8 mouse cellular contexts compared by ENCODE assay signal in the genomic region with DNA sequence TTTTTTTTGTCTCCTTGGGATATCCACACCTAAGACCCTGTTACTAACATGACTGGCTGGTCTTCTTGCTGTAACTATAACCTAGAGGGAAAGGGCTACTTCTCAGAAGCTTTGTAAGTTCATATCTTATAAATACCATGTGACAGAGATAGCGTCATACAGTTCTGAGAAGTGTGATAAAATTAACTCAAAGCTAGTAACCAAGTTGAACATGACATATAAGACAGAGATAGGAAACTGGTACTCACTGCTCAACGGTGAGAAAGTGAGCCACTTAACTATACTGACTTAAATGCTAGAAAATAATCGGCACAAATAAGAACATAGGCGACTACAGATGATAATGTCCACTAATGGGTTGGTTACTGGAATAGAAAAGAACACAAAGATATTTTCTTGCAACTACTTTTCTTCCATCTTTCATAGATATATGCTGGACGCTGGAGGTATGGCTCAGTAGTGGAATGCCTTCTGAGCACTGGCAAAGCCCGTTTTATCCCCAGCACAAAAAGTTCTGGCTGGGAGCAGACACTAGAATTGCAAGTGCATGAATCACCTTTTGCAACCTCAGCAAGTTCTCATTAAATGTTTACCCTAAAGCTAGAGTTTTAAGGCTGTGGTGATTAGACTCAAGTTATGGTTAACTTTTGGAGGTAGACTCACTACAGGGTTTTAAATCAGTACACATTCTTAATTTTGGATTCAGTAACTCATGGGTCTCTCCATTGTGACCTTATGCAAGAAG. TPM values are rescaled to one million over a fixed set of nuclear protein-coding genes. Genes with fewer than 3 reads are reported as not detected.
A peak's percentile ranks its signal among the peaks of the same experiment; 100 is the strongest.
DNase-seq lines count a peak whose midpoint lies in the region; ATAC-seq and TF ChIP-seq lines count a peak whose summit lies in the region.
"Had no signal": no experiment of that assay in that cellular context is flagged by ENCODE, and none has a peak within 500 bp of the region (broad histone marks: within the 10 kb centered on the region; RNA-seq: fewer than 3 reads in every experiment).

No protein-coding gene starts in this region.

- 88% methylated on average over 6 of the region's 6 CpGs for WGBS in forebrain, embryonic 14.5 days
- WGBS in liver, embryonic 14.5 days (ENCODE audit: insufficient replicate concordance), result 39% methylated on average over 6 of the region's 6 CpGs

- peak overlapping the region; percentile 90; the same call in 1 of the 2 replicates for H3K9ac ChIP-seq in CH12.LX (ENCODE audit: insufficient read depth, low read depth)
- H3K9ac ChIP-seq in forebrain, embryonic 14.5 days (ENCODE audit: low read length), result no peak overlapping the region
- peak overlapping the region; percentile 80 for H3K9ac ChIP-seq in liver, embryonic 14.5 days (replicated peaks)

- DNase-seq in 3T3-L1 (ENCODE audit: low read depth, low spot score) (peak; percentile 75), CH12.LX (ENCODE audit: extremely low read depth) (no peak)
- DNase-seq in forebrain, embryonic 14.5 days (ENCODE audit: low spot score), result no peak
- DNase-seq in liver, embryonic 14.5 days (ENCODE audit: low read depth in 3 of 3, low spot score in 3 of 3), result peak; percentile 33 to 58 (median 34)
- no peak for DNase-seq in spleen, adult 18-20 months
- no peak for DNase-seq in testis, postnatal 14 days (ENCODE audit: low spot score)
- no peak for DNase-seq in right cerebral cortex, postnatal 25 days
- DNase-seq: gastrocnemius, postnatal 14 days had no signal

- H3K79me2 ChIP-seq in CH12.LX (replicated peaks; ENCODE audit: control insufficient read depth, extremely low read depth, insufficient read depth, poor library complexity, severe bottlenecking), result peaks cover 16% of the 10 kb centered on the region

- H3K36me3 ChIP-seq in CH12.LX (replicated peaks in 1 of 2; ENCODE audit: control insufficient read depth in 1 of 2, insufficient read depth in 1 of 2, low read length in 1 of 2), result peaks cover 21 to 47% of the 10 kb centered on the region in 2 experiments
- H3K36me3 ChIP-seq in forebrain, embryonic 14.5 days (ENCODE audit: control insufficient read depth, insufficient read depth, low read length), result peaks cover 39% of the 10 kb centered on the region
- peaks cover 16% of the 10 kb centered on the region for H3K36me3 ChIP-seq in liver, embryonic 14.5 days (replicated peaks; ENCODE audit: control insufficient read depth, insufficient read depth, low read depth)

- TF ChIP-seq RAD21 in CH12.LX (IDR thresholded peaks at IDR 0.05; ENCODE audit: low read depth, low read length), result no peak

- peak overlapping the region; percentile 91 for H3K4me2 ChIP-seq in CH12.LX (ENCODE audit: insufficient read depth, low read depth, poor library complexity, severe bottlenecking)
- peak overlapping the region; percentile 73 for H3K4me2 ChIP-seq in forebrain, embryonic 14.5 days (ENCODE audit: low read length)
- peak overlapping the region; percentile 86 for H3K4me2 ChIP-seq in liver, embryonic 14.5 days (ENCODE audit: low read depth)

- no peak for TF ChIP-seq CTCF in CH12.LX (conservative IDR thresholded peaks at IDR 0.05 in 1 of 2, IDR thresholded peaks at IDR 0.05 in 1 of 2; ENCODE audit: low read depth in 2 of 2, low read length in 2 of 2)
- TF ChIP-seq CTCF in liver, embryonic 14.5 days (IDR thresholded peaks at IDR 0.05; ENCODE audit: low read depth), result no peak

- peak overlapping the region in 2 of 3 experiments; percentile 81 to 93 for H3K4me3 ChIP-seq in CH12.LX (replicated peaks in 1 of 3; ENCODE audit: low read depth in 2 of 3, low read length in 2 of 3, poor library complexity in 1 of 3)
- H3K4me3 ChIP-seq in forebrain, embryonic 14.5 days (ENCODE audit: low read depth, low read length), result no peak overlapping the region
- H3K4me3 ChIP-seq in liver, embryonic 14.5 days (ENCODE audit: insufficient read depth in 1 of 2, low read depth in 2 of 2, low read length in 2 of 2), result peak overlapping the region; percentile 85 to 88

- no peaks in the 10 kb centered on the region for H3K27me3 ChIP-seq in CH12.LX (replicated peaks)
- H3K27me3 ChIP-seq in forebrain, embryonic 14.5 days (replicated peaks; ENCODE audit: control insufficient read depth, insufficient read depth, low read length), result no peaks in the 10 kb centered on the region
- no peaks in the 10 kb centered on the region for H3K27me3 ChIP-seq in liver, embryonic 14.5 days (ENCODE audit: control insufficient read depth, insufficient read depth, low read length)

- in situ Hi-C loops in CH12.LX (cut with MboI; ENCODE audit: low pct_ligation_motif_present, low pct_unique_long_range_greater_than_20kb, low sequenced_read_pairs), result no loop called here

- ATAC-seq in forebrain, embryonic 14.5 days, result no peak
- ATAC-seq in liver, embryonic 14.5 days (ENCODE audit: insufficient read depth), result peak; percentile 33; the same call in 1 of the 2 replicates

- no peaks in the 10 kb centered on the region for H3K9me3 ChIP-seq in CH12.LX (replicated peaks; ENCODE audit: low read length)
- H3K9me3 ChIP-seq in forebrain, embryonic 14.5 days (replicated peaks; ENCODE audit: control insufficient read depth, low read length), result no peaks in the 10 kb centered on the region
- no peaks in the 10 kb centered on the region for H3K9me3 ChIP-seq in liver, embryonic 14.5 days (ENCODE audit: control insufficient read depth, low read length)

- no peak for TF ChIP-seq POLR2A in CH12.LX (IDR thresholded peaks at IDR 0.05; ENCODE audit: low read depth, low read length)

- dilution Hi-C loops in CH12.LX (cut with MboI; ENCODE audit: extremely low pct_ligation_motif_present, extremely low pct_unique_long_range_greater_than_20kb, low sequenced_read_pairs), result no loop called here

- TF ChIP-seq EP300 in CH12.LX (IDR thresholded peaks at IDR 0.05; ENCODE audit: low read length), result no peak
- no peak for TF ChIP-seq EP300 in liver, embryonic 14.5 days (IDR thresholded peaks at IDR 0.05; ENCODE audit: low read depth)

- H3K27ac ChIP-seq in CH12.LX (ENCODE audit: insufficient read depth, low read depth), result no peak overlapping the region
- no peak overlapping the region for H3K27ac ChIP-seq in forebrain, embryonic 14.5 days (ENCODE audit: low read depth, low read length)
- peak overlapping the region; percentile 57; the same call in 1 of the 2 replicates for H3K27ac ChIP-seq in liver, embryonic 14.5 days

- peaks cover 3 to 25% of the 10 kb centered on the region in 2 experiments for H3K4me1 ChIP-seq in CH12.LX (ENCODE audit: control insufficient read depth in 1 of 2, insufficient read depth in 2 of 2)
- H3K4me1 ChIP-seq in forebrain, embryonic 14.5 days (ENCODE audit: control insufficient read depth, insufficient read depth, low read length), result peaks cover 8% of the 10 kb centered on the region
- H3K4me1 ChIP-seq in liver, embryonic 14.5 days (replicated peaks; ENCODE audit: control insufficient read depth in 2 of 2, insufficient read depth in 2 of 2, low read length in 1 of 2), result peaks cover 15 to 20% of the 10 kb centered on the region in 2 experiments

TF ChIP-seq in CH12.LX, 34 proteins besides CTCF, POLR2A, EP300 and RAD21:
- no peak for TF ChIP-seq SMC3 (IDR thresholded peaks at IDR 0.05; ENCODE audit: low read depth, low read length)
- peak; percentile 77; the same call in 1 of the 2 replicates for TF ChIP-seq MAFK (IDR thresholded peaks at IDR 0.05; ENCODE audit: insufficient replicate concordance, low read length)

RNA-seq across cellular contexts. Expression of gene Nek9, which starts 1.4 kb away (rescaled TPM):
- 23.5 and 27.4 TPM in 2 replicates for total RNA-seq in CH12.LX (2012; rRNA removed)
- total RNA-seq in CH12.LX (2014; rRNA removed), result 12.7 and 15.6 TPM in 2 replicates
- 30.9 and 32.0 TPM in 2 replicates for polyA plus RNA-seq in CH12.LX (2012; ENCODE audit: insufficient read length, low read depth)
- polyA plus RNA-seq in forebrain, embryonic 14.5 days (2014; fragmentation: Nextera tagmentation; extraction: Ambion mirVana), result 9.5 and 10.4 TPM in 2 replicates
- 6.6 and 8.8 TPM in 2 replicates for polyA plus RNA-seq in liver, embryonic 14.5 days (2012; rRNA removed)
- polyA plus RNA-seq in liver, embryonic 14.5 days (2014; fragmentation: Nextera tagmentation; extraction: Ambion mirVana), result 4.1 and 4.4 TPM in 2 replicates

RNA-seq across cellular contexts. Expression of gene Tmed10, which starts 36.9 kb away (rescaled TPM):
- 70.2 and 73.8 TPM in 2 replicates for total RNA-seq in CH12.LX (2012; rRNA removed)
- 59.8 and 60.0 TPM in 2 replicates for total RNA-seq in CH12.LX (2014; rRNA removed)
- 211 and 216 TPM in 2 replicates for polyA plus RNA-seq in CH12.LX (2012; ENCODE audit: insufficient read length, low read depth)
- polyA plus RNA-seq in forebrain, embryonic 14.5 days (2014; fragmentation: Nextera tagmentation; extraction: Ambion mirVana), result 194 and 212 TPM in 2 replicates
- polyA plus RNA-seq in liver, embryonic 14.5 days (2012; rRNA removed), result 43.7 and 67.2 TPM in 2 replicates
- polyA plus RNA-seq in liver, embryonic 14.5 days (2014; fragmentation: Nextera tagmentation; extraction: Ambion mirVana), result 174 and 175 TPM in 2 replicates

RNA-seq across cellular contexts. Expression of gene Zc2hc1c, which starts 49.3 kb away (rescaled TPM):
- total RNA-seq in CH12.LX (2012; rRNA removed), result 0.08 and 0.13 TPM in 2 replicates
- total RNA-seq in CH12.LX (2014; rRNA removed), result not detected in 2 replicates
- 0.13 and 0.19 TPM in 2 replicates for polyA plus RNA-seq in CH12.LX (2012; ENCODE audit: insufficient read length, low read depth)
- polyA plus RNA-seq in forebrain, embryonic 14.5 days (2014; fragmentation: Nextera tagmentation; extraction: Ambion mirVana), result 0.95 and 1.4 TPM in 2 replicates
- polyA plus RNA-seq in liver, embryonic 14.5 days (2012; rRNA removed), result 0.02 TPM in 2 replicates
- polyA plus RNA-seq in liver, embryonic 14.5 days (2014; fragmentation: Nextera tagmentation; extraction: Ambion mirVana), result 0.03 and 0.19 TPM in 2 replicates

RNA-seq across cellular contexts. Expression of gene Acyp1, which starts 49.5 kb away (rescaled TPM):
- total RNA-seq in CH12.LX (2012; rRNA removed) (22.7 and 27.5 TPM in 2 replicates), CH12.LX (2014; rRNA removed) (34.0 and 37.2 TPM in 2 replicates)
- polyA plus RNA-seq in CH12.LX (2012; ENCODE audit: insufficient read length, low read depth), result 10.7 and 15.3 TPM in 2 replicates
- polyA plus RNA-seq in forebrain, embryonic 14.5 days (2014; fragmentation: Nextera tagmentation; extraction: Ambion mirVana), result 60.3 and 65.9 TPM in 2 replicates
- 24.2 and 27.1 TPM in 2 replicates for polyA plus RNA-seq in liver, embryonic 14.5 days (2012; rRNA removed)
- polyA plus RNA-seq in liver, embryonic 14.5 days (2014; fragmentation: Nextera tagmentation; extraction: Ambion mirVana), result 65.3 and 68.5 TPM in 2 replicates

Comparison
In these comparisons a context has a peak if more than half of its experiments do, and no peak if none do; other contexts are left out.
1. DNase-seq: peak in 3T3-L1 (single experiment) and liver, embryonic 14.5 days (3 of 3); none in CH12.LX (single experiment), forebrain, embryonic 14.5 days (single experiment), spleen, adult 18-20 months (0 of 2), testis, postnatal 14 days (single experiment) and right cerebral cortex, postnatal 25 days (single experiment).
2. Peak in every context shown above with its lines, with median percentiles within 50 percentile points of each other: H3K4me2 ChIP-seq.